Mouse (Mus musculus) stomach, embryonic 15.5 days (tissue): ENCODE results near the gene Rpp14. TPM values are rescaled to one million over a fixed set of nuclear protein-coding genes. Genes with fewer than 3 reads are reported as not detected.
A peak's percentile ranks its signal among the peaks of the same experiment; 100 is the strongest.

ENCODE experiments used
- ATAC-seq: fragments of 200-750 bp; cut with Nextera tagmentation; 2 replicates; pipeline ENCODE4 v1.8.0; 2017; ENCODE audit warnings: low read depth, moderate number of reproducible peaks, moderate TSS enrichment; ENCODE audit not compliant: insufficient read depth, low FRiP score
- H3K27ac ChIP-seq: fragments of 300-500 bp; sonication (generic); 2 replicates; pipeline ENCODE4 v1.5.1; 2015; ENCODE audit warnings: mild to moderate bottlenecking, inconsistent platforms
- H3K27me3 ChIP-seq: fragments of 300-500 bp; sonication (generic); replicated peaks from 2 replicates; pipeline ENCODE4 v1.6.1; 2015; ENCODE audit warnings: inconsistent platforms
- H3K36me3 ChIP-seq: fragments of 300-500 bp; sonication (generic); 2 replicates; pipeline ENCODE4 v1.6.1; 2015; ENCODE audit warnings: inconsistent platforms
- H3K4me1 ChIP-seq: fragments of 300-500 bp; sonication (generic); 2 replicates; pipeline ENCODE4 v1.6.1; 2015; ENCODE audit warnings: inconsistent platforms
- H3K4me2 ChIP-seq: fragments of 300-500 bp; sonication (generic); 2 replicates; pipeline ENCODE4 v1.6.1; 2015; ENCODE audit warnings: mild to moderate bottlenecking, inconsistent platforms
- H3K4me3 ChIP-seq: fragments of 300-500 bp; sonication (generic); replicated peaks from 2 replicates; pipeline ENCODE4 v1.5.1; 2015; ENCODE audit warnings: inconsistent platforms
- H3K9ac ChIP-seq: fragments of 300-500 bp; sonication (generic); 2 replicates; pipeline ENCODE4 v1.6.1; 2015; ENCODE audit warnings: inconsistent platforms
- H3K9me3 ChIP-seq: fragments of 300-500 bp; sonication (generic); 2 replicates; pipeline ENCODE4 v1.6.1; 2016; ENCODE audit warnings: inconsistent platforms
- WGBS: fragments of 180-500 bp; shearing (Covaris S2); methylation state at CpG from one replicate; pipeline ENCODE4 v1.1.7; 2015; 5-methylcytosine and 5-hydroxymethylcytosine counted together
- polyA plus RNA-seq: library from polyadenylated mRNA; unstranded; fragments of >200 nt; fragmentation: Nextera tagmentation; extraction: Ambion mirVana; gene quantifications from 2 replicates; pipeline ENCODE4 v1.2.1, GENCODE M21; 2015

The Rpp14 gene
- polyA plus RNA-seq, 1 experiment from 2014 or later: 52.3 TPM

GRCm38 (mm10) chr14:8042577-8042976, 37.6 kb upstream of the Rpp14 start:
- no peaks in the 10 kb centered on the region for H3K4me1 ChIP-seq
- H3K4me2 ChIP-seq: no peak overlapping the region
- no peaks in the 10 kb centered on the region for H3K9me3 ChIP-seq
- no peaks in the 10 kb centered on the region for H3K27me3 ChIP-seq
- no peak overlapping the region for H3K27ac ChIP-seq
- 93% methylated on average over 9 of the region's 9 CpGs for WGBS
- no peak overlapping the region for H3K9ac ChIP-seq
- ATAC-seq: no peak
- 0 out of 2 replicates have a peak, but pooled peaks cover 3% of the 10 kb centered on the region for H3K36me3 ChIP-seq
- no peak overlapping the region for H3K4me3 ChIP-seq

- no peaks in the 10 kb centered on the region for H3K4me1 ChIP-seq
- H3K4me3 ChIP-seq: no peak overlapping the region
- no peak for ATAC-seq
- no peak overlapping the region for H3K27ac ChIP-seq
- 65% methylated on average over 8 of the region's 8 CpGs for WGBS
- no peaks in the 10 kb centered on the region for H3K27me3 ChIP-seq
- no peak overlapping the region for H3K9ac ChIP-seq
- H3K9me3 ChIP-seq: no peaks in the 10 kb centered on the region
- H3K36me3 ChIP-seq: 0 out of 2 replicates have a peak, but pooled peaks cover 3% of the 10 kb centered on the region
- H3K4me2 ChIP-seq: no peak overlapping the region
Measured at GRCm38 (mm10) chr14:8044330-8044729, 35.8 kb upstream of the Rpp14 start.

GRCm38 (mm10) chr14:8044786-8045185, 35.4 kb upstream of the Rpp14 start:
- H3K9me3 ChIP-seq: no peaks in the 10 kb centered on the region
- 79% methylated on average over 6 of the region's 6 CpGs for WGBS

GRCm38 (mm10) chr14:8045187-8045846, 34.9 kb upstream of the Rpp14 start:
- Histone ChIP-seq H3K27me3 (no peaks in the 10 kb centered on the region), H3K27ac (no peak overlapping the region), H3K4me1 (no peaks in the 10 kb centered on the region), H3K36me3 (0 out of 2 replicates have a peak, but pooled peaks cover 3% of the 10 kb centered on the region), H3K4me2 (no peak overlapping the region), H3K4me3 (no peak overlapping the region), H3K9me3 (no peaks in the 10 kb centered on the region), H3K9ac (no peak overlapping the region)
- WGBS: 84% methylated on average over 11 of the region's 11 CpGs
- no peak for ATAC-seq

More at GRCm38 (mm10) chr14:8044786-8045185, 35.4 kb upstream of the Rpp14 start:
- no peak overlapping the region for H3K9ac ChIP-seq
- no peak overlapping the region for H3K27ac ChIP-seq
- H3K36me3 ChIP-seq: 0 out of 2 replicates have a peak, but pooled peaks cover 3% of the 10 kb centered on the region
- ATAC-seq: no peak
- H3K4me3 ChIP-seq: no peak overlapping the region
- H3K4me2 ChIP-seq: no peak overlapping the region
- no peaks in the 10 kb centered on the region for H3K4me1 ChIP-seq
- H3K27me3 ChIP-seq: no peaks in the 10 kb centered on the region

GRCm38 (mm10) chr14:8046839-8047238, 33.3 kb upstream of the Rpp14 start:
- H3K9me3 ChIP-seq: no peaks in the 10 kb centered on the region
- no peak for ATAC-seq
- H3K4me2 ChIP-seq: no peak overlapping the region
- H3K9ac ChIP-seq: no peak overlapping the region
- WGBS: 90% methylated on average over 6 of the region's 6 CpGs
- H3K36me3 ChIP-seq: 0 out of 2 replicates have a peak, but pooled peaks cover 3% of the 10 kb centered on the region
- no peak overlapping the region for H3K27ac ChIP-seq
- no peaks in the 10 kb centered on the region for H3K4me1 ChIP-seq
- no peak overlapping the region for H3K4me3 ChIP-seq
- no peaks in the 10 kb centered on the region for H3K27me3 ChIP-seq

GRCm38 (mm10) chr14:8049334-8049733, 30.8 kb upstream of the Rpp14 start:
- H3K27me3 ChIP-seq: no peaks in the 10 kb centered on the region
- no peaks in the 10 kb centered on the region for H3K4me1 ChIP-seq
- H3K9me3 ChIP-seq: no peaks in the 10 kb centered on the region
- H3K36me3 ChIP-seq: 0 out of 2 replicates have a peak, but pooled peaks cover 3% of the 10 kb centered on the region
- 83% methylated on average over 10 of the region's 10 CpGs for WGBS
- H3K9ac ChIP-seq: no peak overlapping the region
- no peak overlapping the region for H3K4me3 ChIP-seq
- no peak overlapping the region for H3K27ac ChIP-seq
- ATAC-seq: no peak
- no peak overlapping the region for H3K4me2 ChIP-seq

- H3K36me3 ChIP-seq: no peaks in the 10 kb centered on the region
- no peaks in the 10 kb centered on the region for H3K4me1 ChIP-seq
- no peak overlapping the region for H3K4me2 ChIP-seq
- no peak for ATAC-seq
- no peaks in the 10 kb centered on the region for H3K9me3 ChIP-seq
- H3K4me3 ChIP-seq: no peak overlapping the region
- H3K27ac ChIP-seq: no peak overlapping the region
- H3K9ac ChIP-seq: no peak overlapping the region
- H3K27me3 ChIP-seq: no peaks in the 10 kb centered on the region
- WGBS: 86% methylated on average over 2 of the region's 2 CpGs
Measured at GRCm38 (mm10) chr14:8051869-8052268, 28.3 kb upstream of the Rpp14 start.

GRCm38 (mm10) chr14:8052661-8053060, 27.5 kb upstream of the Rpp14 start:
- no peak for ATAC-seq
- Histone ChIP-seq H3K4me2 (no peak overlapping the region), H3K4me1 (no peaks in the 10 kb centered on the region), H3K9ac (no peak overlapping the region), H3K27me3 (no peaks in the 10 kb centered on the region), H3K4me3 (no peak overlapping the region), H3K9me3 (no peaks in the 10 kb centered on the region), H3K36me3 (no peaks in the 10 kb centered on the region), H3K27ac (no peak overlapping the region)
- 98% methylated on average over 7 of the region's 7 CpGs for WGBS

- Histone ChIP-seq H3K9ac (no peak overlapping the region), H3K27ac (no peak overlapping the region), H3K4me2 (no peak overlapping the region), H3K9me3 (no peaks in the 10 kb centered on the region), H3K36me3 (no peaks in the 10 kb centered on the region), H3K4me1 (no peaks in the 10 kb centered on the region), H3K27me3 (no peaks in the 10 kb centered on the region), H3K4me3 (no peak overlapping the region)
- WGBS: 45% methylated on average over 17 of the region's 17 CpGs
- peak; percentile 87 for ATAC-seq
Measured at GRCm38 (mm10) chr14:8054310-8055102, 25.7 kb upstream of the Rpp14 start.

GRCm38 (mm10) chr14:8056076-8056475, 24.1 kb upstream of the Rpp14 start:
- Histone ChIP-seq H3K4me1 (no peaks in the 10 kb centered on the region), H3K27me3 (no peaks in the 10 kb centered on the region), H3K9me3 (no peaks in the 10 kb centered on the region), H3K27ac (no peak overlapping the region), H3K4me2 (no peak overlapping the region), H3K9ac (no peak overlapping the region), H3K4me3 (no peak overlapping the region), H3K36me3 (no peaks in the 10 kb centered on the region)
- no peak for ATAC-seq
- WGBS: 84% methylated on average over 5 of the region's 5 CpGs

- no peaks in the 10 kb centered on the region for H3K27me3 ChIP-seq
- no peaks in the 10 kb centered on the region for H3K9me3 ChIP-seq
- no peak overlapping the region for H3K4me3 ChIP-seq
- WGBS: 87% methylated on average over 7 of the region's 7 CpGs
- no peak overlapping the region for H3K4me2 ChIP-seq
- no peak overlapping the region for H3K9ac ChIP-seq
- H3K4me1 ChIP-seq: no peaks in the 10 kb centered on the region
- no peaks in the 10 kb centered on the region for H3K36me3 ChIP-seq
- H3K27ac ChIP-seq: no peak overlapping the region
- ATAC-seq: no peak
Measured at GRCm38 (mm10) chr14:8059938-8060337, 20.2 kb upstream of the Rpp14 start.

- Histone ChIP-seq H3K27ac (no peak overlapping the region), H3K4me3 (no peak overlapping the region), H3K36me3 (no peaks in the 10 kb centered on the region), H3K9me3 (no peaks in the 10 kb centered on the region), H3K4me1 (no peaks in the 10 kb centered on the region), H3K27me3 (no peaks in the 10 kb centered on the region), H3K9ac (no peak overlapping the region), H3K4me2 (no peak overlapping the region)
- 19% methylated on average over 3 of the region's 3 CpGs for WGBS
- ATAC-seq: peak; percentile 66; the same call in 1 of the 2 replicates
Measured at GRCm38 (mm10) chr14:8062076-8062475, 18.1 kb upstream of the Rpp14 start.
